Mouse (Mus musculus): Measurements from ENCODE around the gene 1600012H06Rik. TPM values are rescaled to one million over a fixed set of nuclear protein-coding genes. Genes with fewer than 3 reads are reported as not detected.
"Not testable (repeated sequence)": the region's sequence is repeated elsewhere in the genome, so short reads cannot be mapped to it uniquely, and the experiment has no call there.

1600012H06Rik gene
- polyA plus RNA-seq, 1 experiment from 2014 or later, result 32.8 TPM

- WGBS, result 78% methylated on average over 8 of the region's 8 CpGs
- H3K27me3 ChIP-seq (ENCODE audit: control insufficient read depth, insufficient read depth, low read length), result no peaks in the 10 kb centered on the region
- no peak overlapping the region for H3K9ac ChIP-seq (ENCODE audit: low read length)
- no peak overlapping the region for H3K4me2 ChIP-seq (ENCODE audit: low read length)
- ATAC-seq (ENCODE audit: insufficient number of reproducible peaks, insufficient read depth, low FRiP score, low read depth), result no peak
- H3K4me1 ChIP-seq (ENCODE audit: control insufficient read depth in 2 of 2, insufficient read depth in 2 of 2, low read length in 2 of 2), result no peaks in the 10 kb centered on the region
- no peaks in the 10 kb centered on the region for H3K36me3 ChIP-seq (ENCODE audit: control insufficient read depth, insufficient read depth, low read length)
- no peak overlapping the region for H3K27ac ChIP-seq (replicated peaks in 1 of 2; ENCODE audit: control insufficient read depth in 1 of 2, insufficient read depth in 1 of 2, low read depth in 2 of 2, low read length in 2 of 2)
- no peak overlapping the region for H3K4me3 ChIP-seq (ENCODE audit: control insufficient read depth in 1 of 2, insufficient read depth in 1 of 2, low read depth in 1 of 2, low read length in 2 of 2)
- H3K9me3 ChIP-seq (ENCODE audit: control insufficient read depth, low read length), result no peaks in the 10 kb centered on the region
Measured at GRCm38 (mm10) chr17:14927644-14928218, 15.3 kb upstream of the 1600012H06Rik start.

GRCm38 (mm10) chr17:14928631-14929030 is 14.4 kb upstream of the 1600012H06Rik start:
- Histone ChIP-seq H3K36me3 (ENCODE audit: control insufficient read depth, insufficient read depth, low read length) (no peaks in the 10 kb centered on the region), H3K9ac (ENCODE audit: low read length) (no peak overlapping the region), H3K4me3 (ENCODE audit: control insufficient read depth in 1 of 2, insufficient read depth in 1 of 2, low read depth in 1 of 2, low read length in 2 of 2) (no peak overlapping the region), H3K9me3 (ENCODE audit: control insufficient read depth, low read length) (no peaks in the 10 kb centered on the region), H3K27ac (replicated peaks in 1 of 2; ENCODE audit: control insufficient read depth in 1 of 2, insufficient read depth in 1 of 2, low read depth in 2 of 2, low read length in 2 of 2) (no peak overlapping the region), H3K4me2 (ENCODE audit: low read length) (no peak overlapping the region), H3K4me1 (ENCODE audit: control insufficient read depth in 2 of 2, insufficient read depth in 2 of 2, low read length in 2 of 2) (no peaks in the 10 kb centered on the region), H3K27me3 (ENCODE audit: control insufficient read depth, insufficient read depth, low read length) (no peaks in the 10 kb centered on the region)
- no peak for ATAC-seq (ENCODE audit: insufficient number of reproducible peaks, insufficient read depth, low FRiP score, low read depth)
- WGBS, result 64% methylated on average over 5 of the region's 5 CpGs

- Histone ChIP-seq H3K9ac (ENCODE audit: low read length) (no peak overlapping the region), H3K36me3 (ENCODE audit: control insufficient read depth, insufficient read depth, low read length) (no peaks in the 10 kb centered on the region), H3K4me3 (ENCODE audit: control insufficient read depth in 1 of 2, insufficient read depth in 1 of 2, low read depth in 1 of 2, low read length in 2 of 2) (no peak overlapping the region), H3K27me3 (ENCODE audit: control insufficient read depth, insufficient read depth, low read length) (no peaks in the 10 kb centered on the region), H3K4me1 (ENCODE audit: control insufficient read depth in 2 of 2, insufficient read depth in 2 of 2, low read length in 2 of 2) (no peaks in the 10 kb centered on the region), H3K4me2 (ENCODE audit: low read length) (no peak overlapping the region), H3K27ac (replicated peaks in 1 of 2; ENCODE audit: control insufficient read depth in 1 of 2, insufficient read depth in 1 of 2, low read depth in 2 of 2, low read length in 2 of 2) (no peak overlapping the region), H3K9me3 (ENCODE audit: control insufficient read depth, low read length) (no peaks in the 10 kb centered on the region)
- 72% methylated on average over 7 of the region's 7 CpGs for WGBS
- no peak for ATAC-seq (ENCODE audit: insufficient number of reproducible peaks, insufficient read depth, low FRiP score, low read depth)
Measured at GRCm38 (mm10) chr17:14930697-14931096, 12.3 kb upstream of the 1600012H06Rik start.

GRCm38 (mm10) chr17:14931469-14931868 is 11.5 kb upstream of the 1600012H06Rik start:
- H3K4me2 ChIP-seq (ENCODE audit: low read length), result no peak overlapping the region
- H3K4me3 ChIP-seq (ENCODE audit: control insufficient read depth in 1 of 2, insufficient read depth in 1 of 2, low read depth in 1 of 2, low read length in 2 of 2), result no peak overlapping the region
- no peak overlapping the region for H3K9ac ChIP-seq (ENCODE audit: low read length)
- H3K9me3 ChIP-seq (ENCODE audit: control insufficient read depth, low read length), result no peaks in the 10 kb centered on the region
- WGBS, result 72% methylated on average over 5 of the region's 5 CpGs
- no peaks in the 10 kb centered on the region for H3K27me3 ChIP-seq (ENCODE audit: control insufficient read depth, insufficient read depth, low read length)
- no peaks in the 10 kb centered on the region for H3K4me1 ChIP-seq (ENCODE audit: control insufficient read depth in 2 of 2, insufficient read depth in 2 of 2, low read length in 2 of 2)
- H3K27ac ChIP-seq (replicated peaks in 1 of 2; ENCODE audit: control insufficient read depth in 1 of 2, insufficient read depth in 1 of 2, low read depth in 2 of 2, low read length in 2 of 2), result no peak overlapping the region
- no peaks in the 10 kb centered on the region for H3K36me3 ChIP-seq (ENCODE audit: control insufficient read depth, insufficient read depth, low read length)
- ATAC-seq (ENCODE audit: insufficient number of reproducible peaks, insufficient read depth, low FRiP score, low read depth), result no peak

GRCm38 (mm10) chr17:14935280-14935679 is 7.7 kb upstream of the 1600012H06Rik start:
- H3K36me3 ChIP-seq (ENCODE audit: control insufficient read depth, insufficient read depth, low read length); ATAC-seq (ENCODE audit: insufficient number of reproducible peaks, insufficient read depth, low FRiP score, low read depth); H3K9me3 ChIP-seq (ENCODE audit: control insufficient read depth, low read length); H3K4me3 ChIP-seq (ENCODE audit: control insufficient read depth in 1 of 2, insufficient read depth in 1 of 2, low read depth in 1 of 2, low read length in 2 of 2); H3K9ac ChIP-seq (ENCODE audit: low read length); H3K27ac ChIP-seq (replicated peaks in 1 of 2; ENCODE audit: control insufficient read depth in 1 of 2, insufficient read depth in 1 of 2, low read depth in 2 of 2, low read length in 2 of 2); H3K27me3 ChIP-seq (ENCODE audit: control insufficient read depth, insufficient read depth, low read length); H3K4me1 ChIP-seq (ENCODE audit: control insufficient read depth in 2 of 2, insufficient read depth in 2 of 2, low read length in 2 of 2); H3K4me2 ChIP-seq (ENCODE audit: low read length): not testable (repeated sequence)
- 80% methylated on average over 14 of the region's 14 CpGs for WGBS

GRCm38 (mm10) chr17:14935841-14936605 is 7.0 kb upstream of the 1600012H06Rik start:
- no peaks in the 10 kb centered on the region for H3K36me3 ChIP-seq (ENCODE audit: control insufficient read depth, insufficient read depth, low read length)
- ATAC-seq (ENCODE audit: insufficient number of reproducible peaks, insufficient read depth, low FRiP score, low read depth), result no peak
- no peak overlapping the region for H3K27ac ChIP-seq (replicated peaks in 1 of 2; ENCODE audit: control insufficient read depth in 1 of 2, insufficient read depth in 1 of 2, low read depth in 2 of 2, low read length in 2 of 2)
- H3K9ac ChIP-seq (ENCODE audit: low read length), result no peak overlapping the region
- no peak overlapping the region for H3K4me2 ChIP-seq (ENCODE audit: low read length)
- no peaks in the 10 kb centered on the region for H3K27me3 ChIP-seq (ENCODE audit: control insufficient read depth, insufficient read depth, low read length)
- no peaks in the 10 kb centered on the region for H3K4me1 ChIP-seq (ENCODE audit: control insufficient read depth in 2 of 2, insufficient read depth in 2 of 2, low read length in 2 of 2)
- H3K4me3 ChIP-seq (ENCODE audit: control insufficient read depth in 1 of 2, insufficient read depth in 1 of 2, low read depth in 1 of 2, low read length in 2 of 2), result no peak overlapping the region
- no peaks in the 10 kb centered on the region for H3K9me3 ChIP-seq (ENCODE audit: control insufficient read depth, low read length)
- WGBS, result 53% methylated on average over 5 of the region's 5 CpGs

- H3K4me2 ChIP-seq (ENCODE audit: low read length), result peak overlapping the region; percentile 95
Measured at GRCm38 (mm10) chr17:14942181-14942580, 803 bp upstream of the 1600012H06Rik start.

More at GRCm38 (mm10) chr17:14942181-14942580, 803 bp upstream of the 1600012H06Rik start:
- not testable (repeated sequence) for H3K27ac ChIP-seq (replicated peaks in 1 of 2; ENCODE audit: control insufficient read depth in 1 of 2, insufficient read depth in 1 of 2, low read depth in 2 of 2, low read length in 2 of 2); ATAC-seq (ENCODE audit: insufficient number of reproducible peaks, insufficient read depth, low FRiP score, low read depth); H3K9me3 ChIP-seq (ENCODE audit: control insufficient read depth, low read length); H3K27me3 ChIP-seq (ENCODE audit: control insufficient read depth, insufficient read depth, low read length)
- H3K36me3 ChIP-seq (ENCODE audit: control insufficient read depth, insufficient read depth, low read length), result peaks cover 26% of the 10 kb centered on the region
- H3K4me3 ChIP-seq (ENCODE audit: control insufficient read depth in 1 of 2, insufficient read depth in 1 of 2, low read depth in 1 of 2, low read length in 2 of 2), result peak overlapping the region; percentile 17 to 66; a peak in 3 of 4 replicates
- H3K9ac ChIP-seq (ENCODE audit: low read length), result peak overlapping the region; percentile 92
- peaks cover 4 to 14% of the 10 kb centered on the region in 2 experiments; a peak in 3 of 4 replicates for H3K4me1 ChIP-seq (ENCODE audit: control insufficient read depth in 2 of 2, insufficient read depth in 2 of 2, low read length in 2 of 2)
- 62% methylated on average over 6 of the region's 6 CpGs for WGBS
